Mouse (Mus musculus) left cerebral cortex, postnatal 10 days (tissue): Measurements from ENCODE around the gene Mlec. TPM values are rescaled to one million over a fixed set of nuclear protein-coding genes. Genes with fewer than 3 reads are reported as not detected.
"Not testable (repeated sequence)": the region's sequence is repeated elsewhere in the genome, so short reads cannot be mapped to it uniquely, and the experiment has no call there.

Source experiments
- DNase-seq, 2 experiments: peaks; one replicate each; pipeline ENCODE4 v3.0.0; 2021 to 2022; ENCODE audit warnings: low spot score in 2 of 2, mixed read lengths in 1 of 2; ENCODE audit errors: extremely low spot score in 1 of 2
- intact Hi-C: fragments of 180-260 bp; cut with DNase I; formaldehyde crosslinking; loops from one replicate; pipeline ENCODE4 v1.15.1; 2025
- total RNA-seq, 2 experiments: library from RNA; stranded (reverse); gene quantifications; 2 replicates each; pipeline ENCODE4 v1.2.3; 2021

Mlec gene
- total RNA-seq, 2 experiments from 2014 or later: 68.0 to 72.3 TPM

- intact Hi-C loops: no loop called here
Measured at GRCm38 (mm10) chr5:115139124-115139523, 18.9 kb downstream of the Mlec start.

GRCm38 (mm10) chr5:115134234-115135165 lies 23.5 kb downstream of the Mlec start, which contains the start of gene Unc119b:
Gene Unc119b (minus strand): TSS chr5:115134975.
- intact Hi-C loops: no loop called here
- DNase-seq: peak; percentile 73 to 91

More at GRCm38 (mm10) chr5:115139124-115139523, 18.9 kb downstream of the Mlec start:
- no peak for DNase-seq

- intact Hi-C loops: no loop called here
- no peak for DNase-seq
Measured at GRCm38 (mm10) chr5:115133358-115134066, 24.5 kb downstream of the Mlec start.

DNA sequence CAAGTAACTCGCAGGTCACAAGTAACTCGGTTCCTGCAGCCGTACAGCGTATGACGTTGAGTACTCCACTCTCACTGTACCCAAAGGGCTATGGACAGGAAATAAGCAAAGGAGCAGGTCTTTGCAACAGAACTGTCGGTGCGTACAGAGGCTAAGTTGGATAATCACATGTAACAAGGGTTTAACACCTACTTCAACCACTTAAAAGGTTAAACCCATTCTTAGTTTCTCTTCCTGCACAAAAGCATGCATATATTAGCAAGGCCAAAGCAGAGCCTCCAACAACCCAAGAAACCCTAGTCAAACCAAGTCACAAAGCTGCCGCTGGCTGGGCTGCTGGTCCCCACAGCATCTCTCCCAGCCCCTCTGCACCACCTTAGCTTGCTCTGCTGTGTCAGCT lies 25.5 kb downstream of the Mlec start:
- no peak for DNase-seq
- intact Hi-C loops: no loop called here

- intact Hi-C loops: loop anchor here (5.0 kb wide), 2 partner anchors 33 to 108 kb away; partner anchors contain the start of gene Pop5
- DNase-seq: no peak
Measured at GRCm38 (mm10) chr5:115129328-115129727, 28.7 kb downstream of the Mlec start.

DNA sequence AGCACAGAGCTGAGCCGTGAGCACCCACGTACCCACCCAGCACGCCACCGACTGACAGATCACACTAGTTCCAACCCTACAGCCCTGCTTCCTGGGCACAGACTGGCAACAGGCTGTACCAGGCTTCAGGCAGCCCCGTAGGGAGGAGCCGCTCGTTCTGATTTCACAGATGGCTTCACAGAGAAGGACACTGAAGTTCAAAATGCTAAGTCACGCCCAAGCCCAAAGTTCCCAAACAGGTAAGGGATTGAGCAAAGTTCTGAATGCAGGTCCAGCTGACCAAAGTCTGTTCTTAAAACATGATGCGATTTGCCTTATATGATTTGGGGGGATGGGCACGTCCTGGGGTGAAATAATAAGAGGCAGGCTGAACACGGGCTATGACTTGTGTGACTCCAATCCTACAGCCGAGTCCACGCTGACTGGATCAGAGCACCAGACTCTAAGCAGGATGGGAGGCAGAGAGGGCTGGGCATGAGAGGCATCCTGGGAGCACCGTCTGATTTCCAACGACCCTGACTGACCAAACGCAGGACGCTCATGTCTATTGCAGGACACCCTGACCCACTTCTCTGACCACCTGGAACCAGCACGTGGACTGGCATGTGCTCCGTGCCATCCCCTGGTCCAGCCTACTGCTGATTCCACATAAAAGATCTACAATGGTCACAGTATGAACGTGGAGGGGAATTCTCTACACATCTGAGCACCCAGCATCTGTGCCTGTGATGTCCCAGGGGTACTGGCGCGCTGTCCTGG lies 30.4 kb downstream of the Mlec start:
- no peak for DNase-seq
- intact Hi-C loops: loop anchor here (5.0 kb wide), 2 partner anchors 35 to 110 kb away; partner anchors contain the start of gene Pop5

DNA sequence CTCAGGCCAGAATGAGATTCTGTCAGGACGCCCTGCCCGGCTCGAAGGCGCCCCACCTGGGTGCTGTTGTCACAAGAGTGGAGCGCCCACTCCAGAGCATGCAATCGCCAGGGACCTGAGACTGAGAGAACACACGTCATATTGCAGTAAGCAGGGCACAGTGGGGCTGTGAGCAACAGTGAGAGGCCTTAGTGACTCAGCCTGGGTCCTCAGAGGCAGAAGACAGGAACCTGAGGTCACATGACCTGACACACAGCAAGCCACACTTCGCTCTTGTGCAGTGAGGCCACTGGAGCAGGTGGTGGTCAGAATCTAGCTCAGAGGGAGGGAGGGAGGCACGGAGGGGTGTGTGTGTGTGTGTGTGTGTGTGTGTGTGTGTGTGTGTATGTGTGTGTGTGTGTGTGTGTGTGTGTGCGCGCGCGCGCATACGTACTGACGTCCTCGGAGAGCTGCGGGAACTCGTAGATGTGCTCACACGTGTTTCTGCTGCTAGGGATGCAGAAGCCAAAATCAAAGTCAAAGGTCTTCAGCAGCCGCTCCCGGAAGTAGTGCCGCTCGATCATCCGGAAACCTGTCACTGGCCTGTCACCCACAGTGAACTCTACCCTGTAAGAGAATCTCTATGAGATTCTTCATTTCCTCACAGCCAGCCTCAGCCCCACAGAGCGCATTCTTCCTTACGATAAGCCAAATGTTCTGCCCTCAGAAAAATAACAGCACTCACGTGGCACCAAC lies 31.2 kb downstream of the Mlec start:
- no peak for DNase-seq
- intact Hi-C loops: loop anchor here (5.0 kb wide), 2 partner anchors 36 to 111 kb away; partner anchors contain the start of gene Pop5

DNA sequence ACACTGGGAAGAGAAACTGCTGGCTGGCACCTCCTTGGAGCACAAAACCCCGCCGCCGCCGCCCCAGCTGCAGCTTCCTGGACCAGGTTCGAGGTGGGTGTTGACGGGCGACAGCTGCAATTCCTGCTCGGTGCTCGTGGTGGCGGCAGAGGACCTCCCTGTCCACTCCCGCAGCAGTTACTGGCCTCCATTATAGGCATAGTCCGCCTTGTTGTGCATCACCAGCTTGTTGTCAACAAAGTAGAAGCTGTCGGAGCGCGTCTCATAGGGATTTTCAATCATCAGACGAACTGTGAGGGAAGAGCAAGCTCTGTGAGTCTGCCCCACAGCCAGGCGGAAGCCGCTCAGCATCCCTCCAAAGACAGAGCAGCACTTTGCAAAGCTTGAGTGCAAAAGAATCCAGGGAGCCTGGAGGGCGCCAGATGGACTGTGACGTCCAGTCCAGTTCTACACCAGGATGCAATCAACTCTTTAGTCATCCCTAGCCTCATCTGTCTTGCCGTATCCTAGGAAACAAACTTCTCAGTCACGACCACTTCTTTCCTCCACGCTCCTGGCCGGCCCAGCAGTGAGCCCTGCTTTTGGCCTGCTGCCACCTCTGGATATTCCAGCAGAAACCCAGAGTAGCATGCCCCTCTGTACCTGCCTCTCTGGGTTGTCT lies 32.6 kb downstream of the Mlec start:
- peak; percentile 79 to 88 for DNase-seq
- intact Hi-C loops: loop anchor here (5.0 kb wide), 2 partner anchors 37 to 112 kb away; partner anchors contain the start of gene Pop5

DNA sequence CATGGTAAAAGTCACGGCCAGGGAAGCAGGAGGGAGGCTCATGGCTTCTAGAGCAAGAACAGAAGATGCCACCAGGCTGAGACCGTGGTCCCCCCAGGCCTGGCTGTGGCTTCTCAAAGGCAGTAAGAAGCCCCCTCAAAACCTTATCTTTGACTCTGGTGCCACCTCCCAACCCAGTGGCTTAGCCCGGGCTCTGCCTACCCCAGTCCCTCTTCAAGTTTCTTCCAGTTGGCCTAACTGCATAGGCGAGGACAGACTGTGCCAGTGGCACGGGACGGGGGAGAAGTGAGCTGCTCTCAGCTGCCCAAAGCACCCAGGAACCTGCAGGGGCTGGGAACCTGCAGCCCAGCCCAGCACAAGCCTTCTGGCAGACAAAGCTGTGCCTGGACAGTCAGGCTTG lies 33.3 kb downstream of the Mlec start:
- no peak for DNase-seq
- intact Hi-C loops: loop anchor here (5.0 kb wide), 2 partner anchors 38 to 113 kb away; partner anchors contain the start of gene Pop5

- intact Hi-C loops: no loop called here
- DNase-seq: no peak
Measured at GRCm38 (mm10) chr5:115120978-115121377, 37.0 kb downstream of the Mlec start.

GRCm38 (mm10) chr5:115118961-115119570 lies 38.9 kb downstream of the Mlec start, which contains the start of gene Acads:
Gene Acads (minus strand): TSS chr5:115119346.
- intact Hi-C loops: no loop called here

DNA sequence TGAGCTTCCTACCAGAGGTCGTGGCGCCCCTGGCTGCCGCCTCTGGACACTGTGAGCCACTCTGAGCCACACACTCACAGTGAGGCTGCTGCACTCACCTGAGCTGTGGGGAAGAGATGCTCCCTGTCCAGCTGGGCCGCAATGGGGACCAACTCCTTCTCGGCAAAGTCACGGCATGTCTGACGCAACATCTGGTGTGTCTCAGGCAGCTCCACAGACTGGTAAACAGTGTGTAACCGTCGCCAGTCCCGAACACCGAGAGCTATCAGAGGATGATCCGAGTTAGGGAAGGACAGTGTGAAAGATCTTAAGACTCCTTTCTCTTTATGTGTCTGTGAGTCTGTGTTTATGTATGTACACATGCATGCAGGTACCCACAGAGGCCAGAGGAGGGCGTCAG lies 40.5 kb downstream of the Mlec start:
- intact Hi-C loops: no loop called here
- DNase-seq: no peak

More at GRCm38 (mm10) chr5:115118961-115119570, 38.9 kb downstream of the Mlec start, which contains the start of gene Acads:
- peak; percentile 28 to 82 for DNase-seq

DNA sequence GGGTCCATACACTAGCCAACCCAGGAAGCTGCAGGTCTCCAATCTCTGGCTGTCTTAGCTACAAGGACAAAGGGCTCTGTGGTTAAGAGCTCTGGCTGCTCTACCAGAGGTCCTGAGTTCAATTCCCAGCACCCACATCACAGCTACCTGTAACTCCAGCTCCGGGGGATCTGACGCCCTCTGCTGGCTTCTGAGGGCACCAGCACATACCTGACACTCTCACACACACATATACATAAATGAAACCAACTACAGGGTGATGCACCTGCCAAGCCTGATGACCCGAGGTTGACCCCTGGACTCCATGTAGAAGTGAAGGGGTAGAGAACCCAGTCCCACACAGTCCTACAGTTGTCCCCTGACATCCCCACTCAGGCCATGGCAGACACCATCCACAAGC lies 41.6 kb downstream of the Mlec start:
- no peak for DNase-seq
- intact Hi-C loops: no loop called here

DNA sequence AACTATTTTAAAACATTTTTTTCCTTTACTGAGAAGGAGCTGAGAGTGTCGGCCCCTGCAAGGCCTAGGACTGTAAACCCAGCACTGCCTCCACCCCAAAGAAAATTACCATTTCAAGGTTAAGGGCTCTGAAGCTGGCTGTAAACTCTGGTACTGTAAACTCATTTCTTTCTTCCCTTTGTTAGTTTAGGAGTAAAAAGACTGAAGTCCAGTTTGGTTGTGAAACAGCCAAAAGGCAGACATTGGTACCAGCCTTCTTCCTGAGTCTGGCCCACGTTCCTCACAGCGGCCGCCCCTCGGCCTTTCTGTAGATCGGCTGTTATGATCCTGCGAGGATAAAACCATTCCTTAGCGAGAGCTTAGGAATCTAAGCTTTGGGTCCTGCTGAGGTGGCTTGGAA lies 43.5 kb downstream of the Mlec start:
- intact Hi-C loops: no loop called here
- no peak for DNase-seq

GRCm38 (mm10) chr5:115113244-115113643 lies 44.7 kb downstream of the Mlec start:
- DNase-seq: no peak
- intact Hi-C loops: no loop called here

DNA sequence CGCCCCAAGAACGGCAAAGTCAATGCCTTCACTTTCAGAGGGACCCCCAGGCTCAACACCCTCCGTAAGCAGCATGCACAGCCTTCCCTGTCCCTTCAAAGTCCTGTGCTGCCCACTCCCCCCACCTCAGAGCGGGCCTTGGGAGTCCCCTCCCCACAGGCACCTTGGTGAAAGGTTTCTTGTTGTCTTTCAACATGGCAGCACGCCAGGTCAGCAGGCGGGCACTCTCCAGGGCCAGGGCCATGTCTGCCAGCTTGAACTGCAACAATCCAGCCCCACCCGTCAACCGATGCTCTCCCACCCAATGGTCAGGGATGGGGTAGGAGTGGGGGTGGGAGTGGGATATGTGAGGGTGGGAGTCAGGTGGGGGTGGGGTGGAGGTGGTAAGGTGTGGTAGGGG lies 46.8 kb downstream of the Mlec start:
- intact Hi-C loops: no loop called here

DNA sequence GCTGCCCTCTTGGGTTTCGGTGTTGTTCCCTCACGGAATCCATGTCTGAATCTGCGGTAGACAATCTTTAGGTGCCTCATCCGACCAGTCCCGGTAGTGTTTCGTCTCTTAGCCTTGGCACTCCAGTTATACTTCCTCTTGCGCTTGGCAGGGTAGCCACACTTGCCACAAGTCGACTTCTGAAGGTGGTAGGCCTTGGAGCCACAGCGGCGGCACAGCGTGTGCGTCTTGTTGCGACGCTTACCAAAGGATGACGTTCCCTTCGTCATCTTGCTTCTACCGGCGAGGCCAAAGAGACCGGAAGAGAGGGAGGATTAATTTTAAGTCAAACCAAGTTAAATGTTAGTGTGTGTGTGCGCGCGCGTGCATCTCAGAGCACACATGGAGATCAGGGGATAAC lies 54.7 kb downstream of the Mlec start:
- intact Hi-C loops, DNase-seq: not testable (repeated sequence)

More for the DNA sequence above, 46.8 kb downstream of the Mlec start:
- DNase-seq: peak in 1 of 2 experiments; percentile 52
